Comparison of ENCODE assay signal across 8 mouse cellular contexts in genomic region chr2:148902286-148902685, GRCm38 (mm10). TPM values are rescaled to one million over a fixed set of nuclear protein-coding genes. Genes with fewer than 3 reads are reported as not detected.
A peak's percentile ranks its signal among the peaks of the same experiment; 100 is the strongest.
DNase-seq lines count a peak whose midpoint lies in the region; ATAC-seq lines count a peak whose summit lies in the region.

No protein-coding gene starts in this region.

- ATAC-seq in common myeloid progenitor, adult 5-6 weeks (replicated peaks; ENCODE audit: low read depth, poor library complexity, severe bottlenecking) = peak; percentile 99
- peak; percentile 77 for ATAC-seq in inflammation-experienced regulatory T-cells, adult 6 months
- peak; percentile 98 for ATAC-seq in megakaryocyte-erythroid progenitor cell, adult 5-6 weeks (replicated peaks; ENCODE audit: low FRiP score, low TSS enrichment, poor library complexity, severe bottlenecking)

- DNase-seq in adipocyte (ENCODE audit: low spot score) = peak; percentile 85
- peak; percentile 49 for DNase-seq in gastrocnemius, postnatal 25 days
- DNase-seq in left cerebral cortex, adult 8-10 months (ENCODE audit: low spot score in 2 of 2) = peak; percentile 27 to 46
- DNase-seq in right cerebral cortex, postnatal 10 days (ENCODE audit: low spot score in 2 of 2) = peak; percentile 54 to 57
- DNase-seq in yolk sac, embryonic 10.5 days (ENCODE audit: low spot score) = peak; percentile 42

RNA-seq across cellular contexts. Expression of gene Cst3, which starts 26.8 kb away (rescaled TPM):
- 267 and 297 TPM in 2 replicates for total RNA-seq in common myeloid progenitor, adult 5-6 weeks (2017)
- 100 to 1,000 TPM; 540 to 563 TPM for total RNA-seq in gastrocnemius, postnatal 25 days (2021)
- polyA plus RNA-seq in inflammation-experienced regulatory T-cells, adult 6 months (2017; shearing (Covaris generic)) = 100 to 1,000 TPM; 152 to 225 (median 175) TPM
- 1,000 to 10,000 TPM; 2,002 to 3,250 (median 2,603) TPM for total RNA-seq in left cerebral cortex, adult 8-10 months (2022)
- total RNA-seq in megakaryocyte-erythroid progenitor cell, adult 5-6 weeks (2014; fragmentation: Nextera tagmentation) = 63.1 and 74.4 TPM in 2 replicates
- total RNA-seq in megakaryocyte-erythroid progenitor cell, adult 5-6 weeks (2017) = 114 and 133 TPM in 2 replicates

RNA-seq across cellular contexts. Expression of gene 9230104L09Rik, which starts 37.4 kb away (rescaled TPM):
- total RNA-seq in common myeloid progenitor, adult 5-6 weeks (2017) = not detected in 2 replicates
- total RNA-seq in gastrocnemius, postnatal 25 days (2021) = 1 to 10 TPM; 1.3 to 1.4 TPM
- not detected for polyA plus RNA-seq in inflammation-experienced regulatory T-cells, adult 6 months (2017; shearing (Covaris generic))
- not detected for total RNA-seq in left cerebral cortex, adult 8-10 months (2022)
- total RNA-seq in megakaryocyte-erythroid progenitor cell, adult 5-6 weeks (2014; fragmentation: Nextera tagmentation) = not detected in 2 replicates
- not detected in 2 replicates for total RNA-seq in megakaryocyte-erythroid progenitor cell, adult 5-6 weeks (2017)

Comparison
In these comparisons a context has a peak if more than half of its experiments do, and no peak if none do; other contexts are left out.
1. Peak in every context shown above with its lines: DNase-seq and ATAC-seq.